Mouse (Mus musculus) thymus, postnatal 36 days (tissue): Measurements from ENCODE around the gene Ppara.
"Not testable (repeated sequence)": the region's sequence is repeated elsewhere in the genome, so short reads cannot be mapped to it uniquely, and the experiment has no call there.

Source experiments
- DNase-seq, 2 experiments: peaks; one replicate each; pipeline ENCODE4 v3.0.0; 2022; ENCODE audit warnings: mixed read lengths in 2 of 2

The Ppara gene

DNA sequence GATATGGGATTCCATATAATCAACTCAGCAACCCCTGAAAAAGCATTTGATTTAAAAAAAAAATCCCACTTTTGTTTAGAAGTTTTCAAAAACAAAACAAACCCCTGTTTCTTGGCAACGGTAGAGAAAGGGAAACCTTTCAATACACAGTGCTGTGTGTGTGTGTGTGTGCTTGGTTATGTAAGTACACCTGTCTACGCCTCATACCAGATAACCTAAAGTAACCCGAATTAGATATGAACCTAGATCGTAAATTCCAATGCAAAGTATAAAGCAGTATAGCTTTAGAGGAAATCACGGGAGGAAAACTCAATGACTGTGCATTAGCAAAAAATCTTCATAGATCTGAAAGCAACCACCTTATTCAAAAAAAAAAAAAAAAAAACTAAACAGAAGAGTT is 31.9 kb downstream of the Ppara start:
- no peak for DNase-seq

DNA sequence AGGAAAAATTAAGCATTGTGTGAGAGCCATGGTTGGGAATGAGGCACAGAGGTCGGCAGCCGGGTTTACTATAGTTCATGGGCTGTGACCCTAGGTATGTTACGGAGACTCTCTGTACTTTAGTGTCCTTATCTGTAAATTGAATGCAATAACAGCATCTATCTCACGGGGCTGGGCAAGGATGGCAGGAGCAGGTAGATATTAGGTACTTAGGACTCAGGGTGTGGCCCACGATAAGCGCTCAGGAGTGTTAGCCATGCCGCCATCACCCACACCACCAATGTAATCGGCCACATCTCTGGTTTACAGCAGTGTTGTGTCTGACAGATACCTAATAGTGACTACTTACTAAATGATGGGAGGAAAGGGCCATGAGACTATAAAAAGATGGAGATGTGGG is 34.2 kb downstream of the Ppara start:
- DNase-seq: no peak

DNA sequence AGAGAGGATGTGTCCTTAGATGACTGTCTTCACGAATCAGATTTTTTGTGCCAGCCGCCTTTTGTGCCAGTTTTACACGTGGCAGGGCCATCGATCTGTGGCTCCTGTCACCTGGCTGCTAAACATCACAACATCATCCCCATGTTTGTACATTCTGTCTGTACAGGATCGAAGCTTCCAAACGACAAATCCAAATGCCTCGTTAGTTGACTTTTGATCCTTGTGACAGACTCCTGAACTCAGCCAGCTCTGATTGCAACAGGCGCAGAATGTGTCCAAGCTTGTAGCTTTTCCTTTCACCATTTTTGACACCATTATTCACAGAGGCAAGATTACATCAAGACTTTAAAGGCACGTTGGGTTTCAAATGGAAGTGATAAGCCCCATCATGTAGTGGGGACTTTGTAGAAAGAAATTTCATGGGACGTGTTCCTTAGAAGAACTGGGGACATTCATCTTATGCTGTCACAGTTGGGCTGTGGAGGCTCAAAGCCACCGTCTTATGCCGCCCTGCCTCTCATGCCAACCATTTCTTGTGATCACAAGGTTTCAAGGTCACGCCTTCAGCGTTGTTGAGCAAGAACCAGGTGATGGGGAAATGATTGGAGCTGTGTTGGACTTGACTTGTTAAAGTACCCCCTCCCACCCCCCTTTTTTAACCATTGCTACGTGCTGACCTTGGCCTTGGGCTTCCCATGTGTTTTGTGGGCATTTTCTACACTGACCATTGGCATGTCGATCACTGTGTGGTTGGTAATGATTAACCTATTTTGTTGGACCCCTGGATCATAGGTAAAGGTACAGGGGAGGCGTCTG is 36.7 kb downstream of the Ppara start:
- DNase-seq: no peak

DNA sequence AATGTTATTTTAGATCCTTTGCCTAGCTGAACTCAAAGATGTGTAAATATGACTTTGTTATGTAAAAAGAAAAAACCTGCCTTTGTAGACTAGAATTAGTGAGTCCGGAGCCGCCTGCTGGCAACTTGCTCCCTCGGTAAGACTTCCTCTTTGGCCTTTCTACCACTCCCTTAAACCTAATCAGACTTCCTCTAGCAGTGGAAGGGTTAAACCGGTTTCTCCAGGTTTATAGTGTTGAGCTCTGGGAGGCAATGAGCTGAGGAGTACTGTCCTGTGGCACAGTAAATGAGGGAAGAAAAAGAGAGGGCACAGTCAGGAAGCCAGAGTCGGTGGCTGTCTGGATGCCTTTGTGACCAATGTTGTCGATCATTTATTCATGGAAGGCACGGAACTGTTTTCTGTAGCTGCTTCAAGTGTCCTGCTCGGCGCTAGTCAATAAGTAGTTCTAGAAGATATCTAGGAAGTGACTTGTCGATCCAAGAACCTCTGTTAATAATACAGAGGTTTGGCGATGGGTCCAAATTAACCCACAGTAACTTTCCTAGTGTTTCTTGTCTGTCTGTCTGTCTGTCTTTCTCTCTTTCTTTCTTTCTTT is 37.5 kb downstream of the Ppara start:
- DNase-seq: no peak

DNA sequence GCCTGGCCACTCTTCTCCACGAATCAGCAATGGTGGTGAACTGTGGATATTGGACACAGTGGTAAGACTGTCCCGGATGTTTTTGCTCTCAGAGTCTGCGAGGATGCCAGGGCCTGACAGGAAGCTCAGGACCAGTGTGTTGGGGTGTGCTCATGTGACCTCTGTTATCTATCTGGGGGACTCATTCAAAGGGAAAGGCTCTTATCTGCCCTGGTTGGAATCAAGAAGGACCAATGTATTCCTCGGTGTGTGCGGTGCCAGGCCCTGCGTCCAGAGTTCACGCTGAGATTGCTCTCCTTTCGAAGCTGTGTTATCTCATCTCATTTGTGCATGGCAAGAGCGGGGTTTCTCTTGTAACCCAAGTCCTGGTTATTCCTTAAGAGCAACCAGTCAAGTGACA is 39.6 kb downstream of the Ppara start:
- DNase-seq: no peak

DNA sequence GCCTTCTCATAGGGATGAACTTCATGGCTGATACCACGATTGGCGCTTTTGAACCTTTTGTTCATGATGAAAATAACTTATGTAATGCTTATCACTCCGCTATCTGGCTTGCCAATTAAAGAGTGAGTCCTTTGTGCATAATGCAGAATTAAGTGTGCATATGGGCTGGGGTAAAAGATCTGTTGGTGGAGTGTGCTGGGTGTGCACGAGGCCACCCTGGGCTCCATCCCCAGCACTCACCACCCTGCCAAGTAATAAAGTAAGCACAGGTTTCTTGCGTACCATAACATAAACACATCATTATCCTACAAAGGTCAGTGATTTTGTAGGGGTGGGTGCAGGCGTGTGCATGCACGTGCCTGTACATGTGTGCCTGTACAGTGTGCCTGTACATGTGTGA is 40.2 kb downstream of the Ppara start:
- no peak for DNase-seq

DNA sequence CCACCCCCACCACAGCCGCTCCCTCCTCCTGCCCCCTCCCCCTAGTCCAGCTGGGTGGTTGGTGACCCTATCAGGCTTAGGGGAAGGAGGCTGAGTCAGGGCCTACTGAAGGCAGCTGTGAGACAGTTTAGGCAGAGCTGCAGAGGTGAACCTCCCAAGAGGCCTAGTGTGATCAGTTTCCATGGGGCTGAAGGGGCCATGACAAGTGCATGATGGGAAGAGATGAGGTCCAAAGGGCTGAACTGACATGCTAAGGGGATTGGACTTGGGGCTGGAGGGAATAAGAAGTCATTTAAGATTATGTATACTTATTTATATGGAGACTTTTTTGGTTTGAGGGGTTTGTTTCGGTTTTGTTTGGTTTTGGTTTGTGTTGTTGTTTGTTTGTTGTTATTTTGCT is 41.5 kb downstream of the Ppara start:
- no peak for DNase-seq

DNA sequence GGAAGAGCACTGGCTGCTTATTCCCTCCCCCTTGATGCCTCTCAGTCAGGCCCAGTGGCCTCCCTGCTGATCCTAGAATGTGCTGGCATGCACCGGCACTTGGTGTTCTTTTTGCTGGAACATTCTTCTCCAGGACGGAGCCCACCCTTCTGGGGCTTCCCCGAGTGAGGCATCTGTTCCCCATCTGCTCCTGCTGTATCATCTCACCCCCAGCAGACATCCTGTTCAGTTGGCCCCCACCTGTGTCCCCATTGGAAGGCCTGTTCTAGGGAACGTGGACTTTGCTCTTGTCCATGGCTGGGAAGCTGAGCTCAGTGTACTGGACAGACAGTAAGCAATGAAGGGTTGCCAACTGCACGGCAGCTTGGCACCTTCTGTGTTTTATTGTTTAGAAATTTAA is 42.0 kb downstream of the Ppara start:
- no peak for DNase-seq

DNA sequence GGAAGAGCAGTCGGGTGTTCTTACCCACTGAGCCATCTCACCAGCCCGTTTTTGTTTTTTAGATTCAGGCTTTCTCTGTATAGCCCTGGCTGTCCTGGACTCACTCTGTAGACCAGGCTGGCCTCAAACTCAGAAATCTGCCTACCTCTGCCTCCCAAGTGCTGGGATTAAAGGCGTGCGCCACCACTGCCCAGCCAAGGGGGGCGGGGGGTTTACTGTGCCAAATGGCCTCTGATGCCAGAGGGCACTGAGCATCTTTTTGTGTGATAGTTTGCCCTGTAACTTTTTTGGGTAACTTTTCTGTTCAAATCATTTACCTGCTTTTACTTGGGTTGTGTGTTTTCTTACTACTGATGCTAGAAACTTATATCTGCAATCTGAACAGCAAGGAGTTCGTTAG is 44.1 kb downstream of the Ppara start:
- DNase-seq: not testable (repeated sequence)

DNA sequence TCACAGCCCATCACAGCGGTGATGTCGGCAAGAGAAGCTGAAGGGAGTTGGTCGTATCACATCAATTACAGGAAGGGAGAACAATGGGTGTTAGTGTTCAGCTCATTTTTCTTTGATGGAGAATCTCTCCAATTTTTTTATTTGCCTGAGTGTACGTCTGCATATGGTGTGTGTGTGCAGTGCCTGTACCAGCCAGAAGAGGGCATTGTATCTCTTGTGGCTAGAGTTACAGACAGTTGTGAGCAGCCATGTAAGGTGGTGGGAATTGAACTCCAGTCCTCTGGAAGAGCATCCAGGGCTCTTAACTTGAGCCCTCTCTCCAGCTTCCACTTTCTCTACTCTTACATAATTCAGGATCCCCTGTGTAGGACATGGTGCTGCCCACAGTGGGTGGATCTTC is 48.4 kb downstream of the Ppara start:
- DNase-seq: no peak

DNA sequence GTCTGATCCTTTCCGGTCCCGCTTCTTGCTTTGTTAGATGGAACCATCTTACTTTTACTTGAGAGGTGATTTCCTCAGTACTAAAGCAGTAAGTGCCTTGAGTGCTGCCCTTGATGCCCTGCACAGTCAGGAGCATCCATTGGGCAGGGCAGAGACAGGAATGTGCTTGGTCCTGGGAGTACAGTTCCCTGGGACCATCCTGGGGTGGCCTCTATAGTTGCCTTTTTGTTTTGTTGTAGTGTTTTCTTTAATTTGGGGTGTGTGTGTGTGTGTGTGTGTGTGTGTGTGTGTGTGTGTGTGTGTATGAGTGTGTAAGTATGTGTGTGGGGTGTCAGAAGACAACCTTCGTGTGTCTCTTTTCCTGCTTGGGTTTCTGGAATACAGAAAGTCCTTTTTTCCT is 49.6 kb downstream of the Ppara start:
- no peak for DNase-seq

DNA sequence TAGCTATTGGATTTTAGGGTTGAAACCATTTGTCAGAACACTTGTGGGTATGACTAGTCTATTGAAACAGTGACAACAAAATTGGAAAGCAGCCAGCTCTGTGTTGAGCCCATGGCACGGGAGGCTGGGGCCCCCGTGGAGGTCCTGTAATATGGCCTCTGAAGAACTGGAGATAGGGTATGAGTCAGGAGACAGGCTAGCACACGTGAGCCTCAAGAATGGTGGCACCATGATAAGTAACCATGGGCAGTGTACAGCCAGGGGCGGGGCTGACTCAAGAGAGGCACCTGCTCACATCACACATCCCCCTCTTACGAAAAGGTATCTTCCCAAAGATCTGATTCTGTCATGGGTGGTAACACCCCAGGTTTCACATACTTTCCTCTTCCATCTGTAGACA is 51.9 kb downstream of the Ppara start:
- no peak for DNase-seq

DNA sequence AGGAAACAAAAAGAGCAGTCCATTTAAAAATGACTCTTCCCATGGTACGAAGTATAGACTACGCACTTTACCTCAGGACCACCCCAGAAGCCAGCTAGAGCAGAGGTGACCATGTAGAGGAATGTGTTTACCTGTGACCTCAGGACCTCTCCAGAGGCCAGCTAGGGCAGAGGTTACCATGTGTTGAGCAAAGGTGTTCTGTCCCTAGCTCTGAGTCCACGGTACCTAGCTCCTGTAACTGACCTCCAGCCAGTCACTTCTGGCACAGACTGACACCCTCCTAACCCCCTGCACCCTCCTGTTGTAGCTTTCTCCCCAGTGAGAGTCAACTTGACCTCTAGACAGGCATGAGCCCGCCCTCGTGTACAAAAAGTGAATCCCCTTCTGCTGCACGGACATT is 52.7 kb downstream of the Ppara start:
- no peak for DNase-seq

DNA sequence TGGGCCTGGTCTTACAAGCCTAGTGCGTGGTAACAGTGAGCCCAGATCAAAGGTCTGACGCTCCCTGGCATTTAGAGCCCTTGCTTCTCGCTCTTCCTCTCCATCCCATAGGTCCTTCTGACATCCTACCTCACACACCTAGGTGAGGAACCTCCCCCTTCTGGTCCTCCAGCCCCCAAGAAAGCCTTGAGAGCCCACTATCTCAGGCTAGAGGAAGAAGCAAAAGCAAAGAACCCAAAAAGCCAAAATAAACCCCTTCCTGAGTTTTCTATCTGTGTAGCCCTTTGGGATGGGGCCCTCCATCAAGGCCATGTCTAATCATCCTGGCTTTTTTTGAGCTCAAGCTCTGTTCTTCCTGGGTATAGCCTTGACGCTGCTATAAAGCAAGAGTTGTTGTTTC is 53.3 kb downstream of the Ppara start:
- no peak for DNase-seq

DNA sequence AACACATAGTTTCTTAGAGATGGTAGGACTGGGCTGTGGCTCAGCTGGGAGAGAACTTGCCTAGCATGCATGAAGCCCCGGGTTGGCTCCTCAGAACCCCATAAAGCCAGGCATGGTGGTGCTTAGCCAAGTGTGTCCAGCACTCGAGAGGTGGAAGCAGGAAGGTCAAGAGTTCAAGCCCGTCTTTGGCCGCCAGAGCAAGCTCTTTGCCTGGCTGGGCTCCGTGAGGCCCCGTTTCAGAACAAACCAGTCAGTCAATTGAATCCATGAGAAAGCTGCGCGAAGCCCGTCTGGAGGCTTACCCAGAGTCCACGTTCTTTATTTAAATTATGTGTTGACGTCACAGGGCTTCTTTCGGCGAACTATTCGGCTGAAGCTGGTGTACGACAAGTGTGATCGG is 53.9 kb downstream of the Ppara start:
- no peak for DNase-seq

DNA sequence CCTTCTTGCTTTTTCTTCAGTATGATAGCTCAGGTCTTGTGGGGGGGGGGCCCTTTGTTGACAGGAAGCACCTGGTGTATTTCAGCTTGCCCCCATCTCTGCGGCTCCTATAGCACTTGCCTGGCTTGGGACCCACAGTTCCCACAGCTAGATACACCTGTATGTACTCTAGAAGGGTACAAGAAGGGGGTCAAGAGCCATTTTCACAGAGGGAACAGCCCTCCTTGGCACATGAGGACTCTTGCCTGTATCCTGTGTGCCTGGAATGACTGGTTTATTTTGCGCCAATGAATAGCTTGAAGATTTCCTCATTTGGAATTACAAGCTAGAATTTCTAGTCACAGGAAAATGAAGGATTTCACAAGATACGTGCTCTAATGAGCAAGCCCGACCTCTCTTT is 56.7 kb downstream of the Ppara start:
- DNase-seq: no peak

DNA sequence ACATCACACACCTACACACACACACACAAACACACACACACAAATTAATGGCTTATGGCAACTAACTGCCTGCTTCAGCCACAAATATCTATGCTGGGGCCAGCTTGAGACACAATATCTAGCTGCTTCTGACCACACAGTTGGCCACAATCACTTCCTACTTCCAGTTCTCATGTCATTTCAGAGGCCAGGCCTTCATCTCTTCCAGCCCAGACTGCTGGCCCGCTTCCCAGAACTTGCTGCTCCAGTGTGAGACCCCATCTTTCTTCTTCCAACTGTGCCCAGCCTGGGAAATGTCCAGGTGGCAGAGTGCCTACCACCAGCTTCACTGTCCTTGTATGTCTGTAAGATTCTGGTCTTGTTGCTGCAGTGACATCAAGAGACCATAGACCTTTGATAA is 58.0 kb downstream of the Ppara start:
- DNase-seq: no peak

DNA sequence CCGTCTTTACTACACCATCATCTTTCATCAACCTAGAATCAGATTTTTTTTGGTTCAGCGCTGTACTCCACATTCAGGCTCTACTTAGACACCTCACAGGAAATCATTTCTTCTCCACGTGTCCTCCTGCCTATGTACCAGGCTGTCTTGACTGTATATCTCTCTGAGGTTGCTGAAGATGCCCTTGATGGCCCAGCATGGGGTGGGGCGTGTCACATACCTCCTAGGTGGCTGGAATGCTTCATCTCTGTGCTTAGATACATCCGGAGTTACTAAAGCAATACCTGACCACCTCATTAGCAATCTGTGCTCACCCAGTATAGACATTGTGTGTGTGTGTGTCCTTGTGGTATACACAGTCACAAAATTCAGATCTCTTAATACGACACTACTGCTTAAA is 60.7 kb downstream of the Ppara start:
- DNase-seq: no peak

DNA sequence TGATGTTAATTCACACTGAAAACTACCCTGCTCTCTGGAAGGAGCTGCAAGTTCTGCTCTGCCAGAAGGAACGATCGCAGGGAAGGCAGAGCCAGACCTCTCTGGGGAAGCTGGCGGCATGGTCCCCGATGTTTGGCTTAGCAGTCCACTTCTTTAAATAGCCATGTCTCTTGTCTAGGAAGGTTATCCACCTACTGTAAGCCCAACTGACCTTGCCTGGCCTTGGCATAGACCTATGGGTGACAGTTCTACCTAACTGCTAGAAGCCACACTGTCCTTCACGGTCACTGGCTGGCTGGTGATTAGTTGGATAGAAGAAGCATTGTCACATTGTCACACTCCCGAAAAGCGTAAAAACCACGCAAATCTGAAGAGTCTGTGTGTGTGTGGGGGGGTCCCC is 63.9 kb downstream of the Ppara start:
- no peak for DNase-seq

DNA sequence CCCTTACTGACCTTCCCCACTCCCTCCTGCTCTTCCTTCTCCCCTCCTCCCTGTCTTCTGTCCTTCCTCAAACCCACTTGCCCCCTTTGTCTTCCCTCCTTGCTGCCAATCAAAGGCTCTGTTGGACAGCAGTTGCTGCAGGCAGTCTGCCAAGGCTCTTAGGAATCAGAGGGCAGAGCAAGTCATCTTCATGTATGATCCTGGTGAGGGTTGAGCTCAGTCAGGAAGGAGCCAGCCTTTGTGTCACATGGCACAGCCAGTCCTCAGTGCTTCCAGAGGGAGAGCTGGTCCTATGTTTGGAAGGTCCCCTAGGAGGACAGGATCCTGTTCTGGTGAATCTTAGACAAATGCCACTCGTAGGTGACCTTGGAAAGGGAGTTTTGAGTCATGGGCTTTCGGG is 68.1 kb downstream of the Ppara start:
- no peak for DNase-seq

DNA sequence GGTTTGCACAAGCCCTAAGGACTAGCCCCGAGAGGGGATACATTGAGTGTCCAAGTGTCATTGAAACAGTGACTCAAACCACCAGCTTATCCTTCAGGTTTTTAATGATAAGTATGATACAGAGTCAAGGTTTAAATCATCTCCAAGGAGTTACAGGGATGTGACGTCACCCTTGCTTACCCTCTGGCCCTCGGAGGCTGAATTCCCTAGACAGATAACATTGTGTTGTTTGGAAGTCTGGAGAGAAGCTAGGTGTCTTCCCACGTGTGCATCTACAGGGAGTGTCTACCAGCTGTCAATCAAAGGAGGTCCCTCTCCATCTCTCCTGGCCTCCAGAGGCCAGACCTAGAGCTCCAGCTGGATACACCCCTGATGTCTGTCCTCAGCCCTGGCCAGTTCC is 72.1 kb downstream of the Ppara start:
- DNase-seq: no peak

DNA sequence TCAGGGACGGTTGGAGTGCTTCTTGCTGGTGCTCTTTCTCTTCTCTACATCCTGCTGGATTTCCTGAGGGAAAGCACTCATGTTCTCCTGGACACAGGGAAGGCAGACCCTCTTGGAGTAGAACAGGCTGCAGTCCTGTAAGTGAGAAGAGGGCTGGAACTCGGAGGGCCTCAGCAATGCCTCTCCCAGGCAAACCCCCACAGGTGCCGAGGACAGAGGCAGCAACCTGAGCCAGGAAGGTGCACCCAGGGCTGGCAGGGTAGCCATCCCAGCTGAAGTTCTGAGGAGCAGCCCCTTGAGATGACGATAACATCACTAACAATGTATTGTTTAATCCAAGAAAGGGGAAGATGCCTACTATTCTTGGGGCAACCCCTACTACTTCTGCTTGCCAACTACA is 72.6 kb downstream of the Ppara start:
- DNase-seq: no peak

DNA sequence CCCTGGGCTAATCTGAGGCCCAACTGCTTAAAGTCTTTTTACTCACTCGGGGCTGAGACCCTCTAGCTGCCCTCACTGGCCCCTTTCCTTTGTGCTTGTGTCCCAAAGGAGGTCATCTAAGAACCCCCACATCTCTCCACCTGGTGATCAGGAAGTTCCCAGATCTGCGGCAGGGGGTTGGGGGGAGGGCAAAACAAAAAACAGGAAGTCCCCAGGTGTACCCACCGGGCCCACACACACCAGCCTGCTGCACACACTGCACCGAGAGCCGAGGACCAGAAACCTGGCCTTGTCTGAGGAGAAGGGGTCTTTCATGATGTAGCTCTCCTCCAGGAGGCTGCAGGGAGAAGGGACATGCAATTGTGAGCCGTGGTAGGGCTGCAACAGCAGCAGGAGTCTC is 73.2 kb downstream of the Ppara start:
- DNase-seq: peak; percentile 28 to 48

DNA sequence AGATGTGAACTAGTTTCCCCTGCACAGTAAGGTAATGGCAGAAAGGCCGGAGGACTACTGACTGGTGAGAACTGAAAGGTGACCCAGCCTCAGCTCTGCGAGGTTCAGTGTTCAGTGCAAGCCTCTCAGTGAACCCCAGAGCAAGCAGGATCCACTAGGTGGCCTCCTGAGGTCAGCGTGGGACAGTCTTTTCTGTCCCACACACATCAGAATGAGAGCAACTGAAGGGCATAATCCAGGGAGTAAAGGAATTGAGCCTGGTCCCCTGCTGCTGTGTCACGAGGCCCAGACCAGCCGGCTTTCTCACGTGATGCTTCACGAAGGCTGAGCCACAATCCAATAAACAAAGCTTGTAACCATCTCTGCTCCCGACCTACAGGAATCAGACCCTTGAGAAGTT is 73.7 kb downstream of the Ppara start:
- DNase-seq: no peak

DNA sequence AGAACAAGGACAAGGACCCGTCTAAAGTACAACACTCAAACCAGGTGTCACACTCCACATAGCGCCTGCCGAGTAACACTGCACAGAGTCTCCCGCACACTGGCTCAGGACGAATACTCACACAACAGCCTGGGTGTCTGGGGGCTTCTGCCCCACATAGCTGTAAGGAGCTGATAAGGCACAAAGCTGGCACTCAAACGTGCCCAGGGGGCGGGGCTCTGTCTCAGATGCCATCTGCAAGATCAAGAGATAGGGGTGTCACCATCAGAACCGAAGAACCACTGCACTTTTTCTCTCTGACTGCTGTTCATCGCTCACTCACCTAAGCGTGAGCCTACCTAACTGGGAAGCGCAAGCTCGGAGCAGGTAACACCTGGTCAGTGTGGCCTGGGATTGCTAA is 74.3 kb downstream of the Ppara start:
- DNase-seq: peak; percentile 61 to 82
